Mouse (Mus musculus) forebrain, embryonic 14.5 days (tissue): Measurements from ENCODE around the gene Arhgef7. TPM values are rescaled to one million over a fixed set of nuclear protein-coding genes. Genes with fewer than 3 reads are reported as not detected.

ENCODE experiments used
- ATAC-seq: fragments of 200-750 bp; cut with Nextera tagmentation; 2 replicates; pipeline ENCODE4 v1.8.0; 2017; ENCODE audit warnings: mild to moderate bottlenecking, moderate library complexity
- DNase-seq: peaks from one replicate; pipeline ENCODE4 v3.0.0-alpha.2; 2015; ENCODE audit warnings: low spot score
- H3K27ac ChIP-seq: fragments of 300-500 bp; sonication (generic); 2 replicates; pipeline ENCODE4 v1.5.1; 2014; ENCODE audit warnings: low read depth, mild to moderate bottlenecking, control low read depth, low read length, moderate library complexity
- H3K27me3 ChIP-seq: fragments of 300-500 bp; sonication (generic); replicated peaks from 2 replicates; pipeline ENCODE4 v1.6.1; 2014; ENCODE audit warnings: low read length, control low read depth, mixed read lengths; ENCODE audit not compliant: control insufficient read depth, insufficient read depth
- H3K36me3 ChIP-seq: fragments of 300-500 bp; sonication (generic); 2 replicates; pipeline ENCODE4 v1.6.1; 2014; ENCODE audit warnings: low read length, control low read depth; ENCODE audit not compliant: control insufficient read depth, insufficient read depth
- H3K4me1 ChIP-seq: fragments of 300-500 bp; sonication (generic); 2 replicates; pipeline ENCODE4 v1.6.1; 2014; ENCODE audit warnings: antibody characterized with exemption, low read length, control low read depth; ENCODE audit not compliant: control insufficient read depth, insufficient read depth
- H3K4me2 ChIP-seq: fragments of 300-500 bp; sonication (generic); 2 replicates; pipeline ENCODE4 v1.6.1; 2014; ENCODE audit warnings: mild to moderate bottlenecking, control low read depth, low read length
- H3K4me3 ChIP-seq: fragments of 300-500 bp; sonication (generic); 2 replicates; pipeline ENCODE4 v1.5.1; 2014; ENCODE audit warnings: low read depth, low read length, control low read depth
- H3K9ac ChIP-seq: fragments of 300-500 bp; sonication (generic); 2 replicates; pipeline ENCODE4 v1.6.1; 2014; ENCODE audit warnings: mild to moderate bottlenecking, low read length, control low read depth, moderate library complexity
- H3K9me3 ChIP-seq: fragments of 300-500 bp; sonication (generic); replicated peaks from 2 replicates; pipeline ENCODE4 v1.6.1; 2016; ENCODE audit warnings: low read length, control low read depth, mixed read lengths; ENCODE audit not compliant: control insufficient read depth
- WGBS: fragments of 180-500 bp; shearing (Covaris S2); extraction: QIAGEN DNeasy Blood & Tissue Kit; methylation state at CpG from one replicate; pipeline ENCODE4 v1.1.7; 2014; 5-methylcytosine and 5-hydroxymethylcytosine counted together
- polyA plus RNA-seq: library from polyadenylated mRNA; unstranded; fragments of >200 nt; fragmentation: Nextera tagmentation; extraction: Ambion mirVana; gene quantifications from 2 replicates; pipeline ENCODE4 v1.2.1, GENCODE M21; 2014

Gene Arhgef7
- polyA plus RNA-seq, 1 experiment from 2014 or later = 62.2 TPM

GRCm38 (mm10) chr8:11825756-11826155 lies 98.2 kb downstream of the Arhgef7 start:
- no peak overlapping the region for H3K4me2 ChIP-seq
- no peaks in the 10 kb centered on the region for H3K27me3 ChIP-seq
- no peak overlapping the region for H3K9ac ChIP-seq
- H3K9me3 ChIP-seq = no peaks in the 10 kb centered on the region
- WGBS = 82% methylated on average over 3 of the region's 3 CpGs
- no peak overlapping the region for H3K4me3 ChIP-seq
- no peak overlapping the region for H3K27ac ChIP-seq
- ATAC-seq (no peak), DNase-seq (no peak)
- H3K36me3 ChIP-seq = peaks cover 80% of the 10 kb centered on the region
- peaks cover 12% of the 10 kb centered on the region for H3K4me1 ChIP-seq

- Histone ChIP-seq H3K27ac (no peak overlapping the region), H3K27me3 (no peaks in the 10 kb centered on the region), H3K9ac (no peak overlapping the region), H3K36me3 (peaks cover 76% of the 10 kb centered on the region), H3K4me2 (no peak overlapping the region), H3K4me1 (peaks cover 14% of the 10 kb centered on the region), H3K9me3 (no peaks in the 10 kb centered on the region), H3K4me3 (no peak overlapping the region)
- 53% methylated on average over 3 of the region's 3 CpGs for WGBS
- peak; percentile 30 for DNase-seq
- ATAC-seq = no peak
These were observed 99.8 kb downstream of the Arhgef7 start for GRCm38 (mm10) chr8:11827312-11827711.

- 52% methylated on average over 16 of the region's 16 CpGs for WGBS
- H3K4me1 ChIP-seq = peaks cover 14% of the 10 kb centered on the region
- peak overlapping the region; percentile 77 for H3K27ac ChIP-seq
- H3K4me3 ChIP-seq = no peak overlapping the region
- ATAC-seq (peak; percentile 78), DNase-seq (peak; percentile 54)
- H3K9ac ChIP-seq = peak overlapping the region; percentile 17; the same call in 1 of the 2 replicates
- no peak overlapping the region for H3K4me2 ChIP-seq
- H3K27me3 ChIP-seq = no peaks in the 10 kb centered on the region
- no peaks in the 10 kb centered on the region for H3K9me3 ChIP-seq
- H3K36me3 ChIP-seq = peaks cover 77% of the 10 kb centered on the region
These were observed 102.9 kb downstream of the Arhgef7 start for GRCm38 (mm10) chr8:11830214-11831046.

GRCm38 (mm10) chr8:11831174-11831573 lies 103.7 kb downstream of the Arhgef7 start:
- peak overlapping the region; percentile 77; the same call in 1 of the 2 replicates for H3K27ac ChIP-seq
- DNase-seq (no peak), ATAC-seq (no peak)
- 91% methylated on average over 10 of the region's 10 CpGs for WGBS
- no peak overlapping the region for H3K4me3 ChIP-seq
- H3K9me3 ChIP-seq = no peaks in the 10 kb centered on the region
- H3K4me2 ChIP-seq = no peak overlapping the region
- peaks cover 14% of the 10 kb centered on the region for H3K4me1 ChIP-seq
- no peak overlapping the region; the same call in 1 of the 2 replicates for H3K9ac ChIP-seq
- H3K27me3 ChIP-seq = no peaks in the 10 kb centered on the region
- H3K36me3 ChIP-seq = peaks cover 77% of the 10 kb centered on the region

DNA sequence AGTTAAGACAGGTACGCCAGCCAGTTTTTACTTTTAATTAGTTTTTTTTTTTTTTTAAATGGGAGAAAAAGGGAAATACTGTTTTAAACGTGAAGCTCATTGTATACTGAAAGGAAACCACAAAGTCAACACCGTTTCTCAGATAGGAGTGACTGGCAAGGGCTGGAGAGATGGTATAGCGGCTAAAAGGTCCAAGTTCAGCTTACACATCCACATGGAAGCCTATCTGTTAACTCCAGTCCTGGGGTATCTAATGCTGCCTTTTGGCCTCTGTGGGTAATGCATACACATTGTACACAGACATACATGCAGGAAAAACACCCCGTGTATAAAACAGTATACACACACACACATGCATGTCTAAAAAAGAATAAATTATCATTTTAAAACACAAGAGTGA lies 104.4 kb downstream of the Arhgef7 start:
- no peaks in the 10 kb centered on the region for H3K27me3 ChIP-seq
- 91% methylated on average over 5 of the region's 5 CpGs for WGBS

GRCm38 (mm10) chr8:11833157-11833556 lies 105.6 kb downstream of the Arhgef7 start:
- WGBS = 91% methylated on average over 4 of the region's 4 CpGs
- peaks cover 14% of the 10 kb centered on the region for H3K4me1 ChIP-seq
- DNase-seq (no peak), ATAC-seq (no peak)
- H3K9me3 ChIP-seq = no peaks in the 10 kb centered on the region
- no peak overlapping the region for H3K4me2 ChIP-seq
- no peak overlapping the region for H3K4me3 ChIP-seq
- H3K27ac ChIP-seq = no peak overlapping the region
- peaks cover 61% of the 10 kb centered on the region for H3K36me3 ChIP-seq
- H3K27me3 ChIP-seq = no peaks in the 10 kb centered on the region
- H3K9ac ChIP-seq = no peak overlapping the region

More for the DNA sequence above, 104.4 kb downstream of the Arhgef7 start:
- Histone ChIP-seq H3K27ac (no peak overlapping the region), H3K9me3 (no peaks in the 10 kb centered on the region), H3K9ac (no peak overlapping the region), H3K4me1 (peaks cover 14% of the 10 kb centered on the region), H3K4me2 (no peak overlapping the region), H3K36me3 (peaks cover 71% of the 10 kb centered on the region), H3K4me3 (no peak overlapping the region)
- ATAC-seq = no peak
- DNase-seq = no peak

GRCm38 (mm10) chr8:11834200-11834599 lies 106.7 kb downstream of the Arhgef7 start:
- Histone ChIP-seq H3K36me3 (peaks cover 52% of the 10 kb centered on the region), H3K9ac (no peak overlapping the region)
- no peak for DNase-seq

GRCm38 (mm10) chr8:11834691-11835090 lies 107.2 kb downstream of the Arhgef7 start:
- H3K9ac ChIP-seq = no peak overlapping the region
- H3K36me3 ChIP-seq = peaks cover 48% of the 10 kb centered on the region
- H3K4me1 ChIP-seq = peaks cover 12% of the 10 kb centered on the region
- ATAC-seq = no peak
- 88% methylated on average over 16 of the region's 16 CpGs for WGBS
- DNase-seq = no peak
- no peaks in the 10 kb centered on the region for H3K27me3 ChIP-seq
- H3K9me3 ChIP-seq = no peaks in the 10 kb centered on the region
- H3K4me2 ChIP-seq = no peak overlapping the region
- H3K27ac ChIP-seq = no peak overlapping the region
- H3K4me3 ChIP-seq = no peak overlapping the region

More at GRCm38 (mm10) chr8:11834200-11834599, 106.7 kb downstream of the Arhgef7 start:
- H3K27me3 ChIP-seq = no peaks in the 10 kb centered on the region
- 95% methylated on average over 5 of the region's 5 CpGs for WGBS
- peaks cover 14% of the 10 kb centered on the region for H3K4me1 ChIP-seq
- ATAC-seq = no peak
- no peak overlapping the region for H3K4me2 ChIP-seq
- no peak overlapping the region for H3K27ac ChIP-seq
- no peak overlapping the region for H3K4me3 ChIP-seq
- no peaks in the 10 kb centered on the region for H3K9me3 ChIP-seq

GRCm38 (mm10) chr8:11840174-11840573 lies 112.7 kb downstream of the Arhgef7 start, which contains the start of gene Tex29:
Gene Tex29 (plus strand): TSS chr8:11840474.
- Histone ChIP-seq H3K9ac (no peak within 1 kb of the TSS), H3K36me3 (peaks cover 10% of the 10 kb centered on the region), H3K9me3 (no peaks in the 10 kb centered on the region), H3K27me3 (no peaks in the 10 kb centered on the region), H3K4me1 (peaks cover 16% of the 10 kb centered on the region), H3K4me3 (no peak within 1 kb of the TSS), H3K4me2 (no peak within 1 kb of the TSS; the same call in 1 of the 2 replicates), H3K27ac (peak within 1 kb of the TSS; percentile 77)
- no peak for ATAC-seq
- WGBS = 85% methylated on average over 5 of the region's 5 CpGs
- DNase-seq = no peak
